Mouse (Mus musculus): ENCODE data around the gene Ecd.

DNA sequence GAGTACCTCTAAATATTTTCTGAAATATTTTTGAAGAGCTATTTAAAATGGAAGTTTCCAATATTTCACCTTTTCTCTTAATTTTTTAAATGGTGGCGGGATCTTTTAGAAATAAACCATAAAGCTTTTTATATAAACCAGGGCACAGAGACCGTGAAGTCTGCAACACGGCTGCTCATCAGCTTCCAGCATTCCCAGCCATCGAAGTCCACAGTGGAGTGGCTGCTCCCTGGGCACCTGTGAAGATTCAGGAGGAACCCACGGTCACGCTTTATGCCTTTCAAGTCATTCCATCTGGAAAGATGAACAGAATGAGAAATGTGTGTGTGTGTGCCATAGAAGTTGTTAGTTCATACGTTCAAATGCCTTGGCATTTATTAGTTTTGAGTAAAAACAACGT lies 53.0 kb downstream of the Ecd start:
- no peak for TF ChIP-seq EP300 (IDR thresholded peaks at IDR 0.05; ENCODE audit: low read length)
- TF ChIP-seq MAFK (IDR thresholded peaks at IDR 0.05; ENCODE audit: insufficient replicate concordance, low read length): no peak
- TF ChIP-seq RCOR1 (conservative IDR thresholded peaks at IDR 0.05; ENCODE audit: low read depth, low read length): no peak
- TF ChIP-seq ZNF384 (IDR thresholded peaks at IDR 0.05; ENCODE audit: low read depth, low read length): no peak
- TF ChIP-seq CTCF (conservative IDR thresholded peaks at IDR 0.05 in 1 of 2, IDR thresholded peaks at IDR 0.05 in 1 of 2; ENCODE audit: low read depth in 2 of 2, low read length in 2 of 2): no peak
- TF ChIP-seq MAX (IDR thresholded peaks at IDR 0.05; ENCODE audit: low read length): no peak
- TF ChIP-seq ZMIZ1 (IDR thresholded peaks at IDR 0.05; ENCODE audit: low read depth, low read length): no peak
- no peak for TF ChIP-seq TCF12 (IDR thresholded peaks at IDR 0.05; ENCODE audit: low read depth, low read length)
- TF ChIP-seq NELFE (IDR thresholded peaks at IDR 0.05; ENCODE audit: low read depth, low read length): no peak
- no peak for TF ChIP-seq MAZ (IDR thresholded peaks at IDR 0.05; ENCODE audit: low read depth, low read length)
- no peak for TF ChIP-seq POLR2A (IDR thresholded peaks at IDR 0.05; ENCODE audit: low read depth, low read length)
- TF ChIP-seq ZC3H11A (IDR thresholded peaks at IDR 0.05; ENCODE audit: low read depth, low read length): no peak

Measured in CH12.LX (cell line).